17 mouse cellular contexts compared by ENCODE assay signal in the genomic region with DNA sequence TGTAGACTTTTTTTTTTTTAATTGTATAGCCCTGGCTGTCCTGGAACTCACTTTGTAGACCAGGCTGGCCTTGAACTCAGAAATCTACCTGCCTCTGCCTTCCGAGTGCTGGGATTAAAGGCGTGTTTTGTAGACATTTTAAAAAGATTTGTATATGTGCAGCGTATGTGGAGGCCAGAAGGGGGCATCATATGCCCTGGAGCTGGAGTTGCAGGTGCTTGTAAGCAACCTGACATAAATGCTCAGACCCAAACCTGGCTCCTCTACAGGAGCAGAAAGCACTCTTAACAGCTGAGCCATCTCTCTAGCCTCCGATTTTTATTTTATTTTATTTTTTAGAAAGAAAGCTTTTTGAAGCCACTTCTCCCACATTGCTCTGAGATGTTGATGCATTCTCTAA.
A peak's percentile ranks its signal among the peaks of the same experiment; 100 is the strongest.
DNase-seq lines count a peak whose midpoint lies in the region; ATAC-seq and TF ChIP-seq lines count a peak whose summit lies in the region.
"Had no signal": no experiment of that assay in that cellular context is flagged by ENCODE, and none has a peak within 500 bp of the region (broad histone marks: within the 10 kb centered on the region; RNA-seq: fewer than 3 reads in every experiment).

No protein-coding gene starts in this region.

- no peak overlapping the region for H3K4me3 ChIP-seq in forebrain, postnatal 0 days (ENCODE audit: low read depth, low read length)
- no peak overlapping the region for H3K4me3 ChIP-seq in forebrain, embryonic 11.5 days (ENCODE audit: low read depth, low read length)
- H3K4me3 ChIP-seq in liver, embryonic 14.5 days (ENCODE audit: insufficient read depth in 1 of 2, low read depth in 2 of 2, low read length in 2 of 2), result no peak overlapping the region
- H3K4me3 ChIP-seq in liver, embryonic 11.5 days (ENCODE audit: low read depth, low read length), result no peak overlapping the region
- no peak overlapping the region for H3K4me3 ChIP-seq in CH12.LX (replicated peaks in 1 of 3; ENCODE audit: low read depth in 2 of 3, low read length in 2 of 3, poor library complexity in 1 of 3)
- no peak overlapping the region for H3K4me3 ChIP-seq in cortical plate, adult 2 months (ENCODE audit: insufficient read depth, low read length)
- H3K4me3 ChIP-seq: embryonic facial prominence, embryonic 13.5 days; forebrain, embryonic 10.5 days; limb, embryonic 15.5 days; neural tube, embryonic 13.5 days had no signal

- dilution Hi-C loops in CH12.LX (cut with MboI; ENCODE audit: extremely low pct_ligation_motif_present, extremely low pct_unique_long_range_greater_than_20kb, low sequenced_read_pairs), result no loop called here

- no peak overlapping the region for H3K27ac ChIP-seq in forebrain, postnatal 0 days (ENCODE audit: low read depth, low read length)
- H3K27ac ChIP-seq in forebrain, embryonic 11.5 days (ENCODE audit: low read depth, low read length), result no peak overlapping the region
- no peak overlapping the region for H3K27ac ChIP-seq in liver, embryonic 14.5 days
- no peak overlapping the region for H3K27ac ChIP-seq in liver, embryonic 11.5 days (ENCODE audit: low read depth, low read length)
- H3K27ac ChIP-seq in CH12.LX (ENCODE audit: insufficient read depth, low read depth), result no peak overlapping the region
- no peak overlapping the region for H3K27ac ChIP-seq in cortical plate, adult 2 months (ENCODE audit: insufficient read depth, low read length)
- H3K27ac ChIP-seq: embryonic facial prominence, embryonic 13.5 days; limb, embryonic 15.5 days; neural tube, embryonic 13.5 days had no signal

- no peak overlapping the region for H3K4me2 ChIP-seq in forebrain, postnatal 0 days (ENCODE audit: low read depth)
- H3K4me2 ChIP-seq in forebrain, embryonic 11.5 days (ENCODE audit: low read depth, low read length, severe bottlenecking), result no peak overlapping the region
- no peak overlapping the region for H3K4me2 ChIP-seq in liver, embryonic 14.5 days (ENCODE audit: low read depth)
- no peak overlapping the region for H3K4me2 ChIP-seq in liver, embryonic 11.5 days
- H3K4me2 ChIP-seq in CH12.LX (ENCODE audit: insufficient read depth, low read depth, poor library complexity, severe bottlenecking), result no peak overlapping the region
- H3K4me2 ChIP-seq: embryonic facial prominence, embryonic 13.5 days; limb, embryonic 15.5 days; neural tube, embryonic 13.5 days had no signal

- in situ Hi-C loops in CH12.LX (cut with MboI; ENCODE audit: low pct_ligation_motif_present, low pct_unique_long_range_greater_than_20kb, low sequenced_read_pairs), result no loop called here

- WGBS in forebrain, postnatal 0 days, result 80% methylated on average over 4 of the region's 4 CpGs
- WGBS in forebrain, embryonic 11.5 days, result 85% methylated on average over 4 of the region's 4 CpGs
- 70% methylated on average over 4 of the region's 4 CpGs for WGBS in liver, embryonic 14.5 days (ENCODE audit: insufficient replicate concordance)
- 72% methylated on average over 4 of the region's 4 CpGs for WGBS in liver, embryonic 11.5 days

- H3K27me3 ChIP-seq in forebrain, postnatal 0 days (ENCODE audit: insufficient read depth, low read length), result no peaks in the 10 kb centered on the region
- H3K27me3 ChIP-seq in forebrain, embryonic 11.5 days (ENCODE audit: control insufficient read depth, insufficient read depth, low read length), result no peaks in the 10 kb centered on the region
- H3K27me3 ChIP-seq in liver, embryonic 14.5 days (ENCODE audit: control insufficient read depth, insufficient read depth, low read length), result no peaks in the 10 kb centered on the region
- no peaks in the 10 kb centered on the region for H3K27me3 ChIP-seq in liver, embryonic 11.5 days (replicated peaks; ENCODE audit: control insufficient read depth, insufficient read depth, low read length)
- peaks cover 64% of the 10 kb centered on the region for H3K27me3 ChIP-seq in CH12.LX (replicated peaks)
- H3K27me3 ChIP-seq: embryonic facial prominence, embryonic 13.5 days; neural tube, embryonic 13.5 days had no signal

- H3K9ac ChIP-seq in forebrain, postnatal 0 days, result no peak overlapping the region
- H3K9ac ChIP-seq in forebrain, embryonic 11.5 days (ENCODE audit: low read length), result no peak overlapping the region
- no peak overlapping the region for H3K9ac ChIP-seq in liver, embryonic 14.5 days (replicated peaks)
- H3K9ac ChIP-seq in liver, embryonic 11.5 days (ENCODE audit: low read depth, low read length), result no peak overlapping the region
- H3K9ac ChIP-seq in CH12.LX (ENCODE audit: insufficient read depth, low read depth), result no peak overlapping the region
- H3K9ac ChIP-seq: embryonic facial prominence, embryonic 13.5 days; limb, embryonic 15.5 days; neural tube, embryonic 13.5 days had no signal

- H3K79me2 ChIP-seq in CH12.LX (replicated peaks; ENCODE audit: control insufficient read depth, extremely low read depth, insufficient read depth, poor library complexity, severe bottlenecking), result no peaks in the 10 kb centered on the region

- DNase-seq in forebrain, postnatal 0 days, result no peak
- DNase-seq in forebrain, embryonic 11.5 days (ENCODE audit: low spot score), result no peak
- DNase-seq in liver, embryonic 14.5 days (ENCODE audit: low read depth in 3 of 3, low spot score in 3 of 3), result no peak
- DNase-seq in liver, embryonic 11.5 days (ENCODE audit: low spot score), result no peak
- DNase-seq in CH12.LX (ENCODE audit: extremely low read depth), result peak; percentile 6
- DNase-seq in left cerebral cortex, adult 18-20 months (ENCODE audit: low spot score in 2 of 2), result no peak
- no peak for DNase-seq in testis, postnatal 10 days (ENCODE audit: low spot score)
- DNase-seq: adrenal gland, adult 8-10 months; cerebellum, postnatal 36 days; kidney, adult 18-20 months; lung, postnatal 4 days had no signal

- peaks cover 10% of the 10 kb centered on the region; the same call in 1 of the 2 replicates for H3K4me1 ChIP-seq in forebrain, postnatal 0 days (ENCODE audit: insufficient read depth)
- peaks cover 5% of the 10 kb centered on the region for H3K4me1 ChIP-seq in forebrain, embryonic 11.5 days (replicated peaks; ENCODE audit: control insufficient read depth, insufficient read depth, low read length)
- H3K4me1 ChIP-seq in liver, embryonic 14.5 days (replicated peaks; ENCODE audit: control insufficient read depth in 2 of 2, insufficient read depth in 2 of 2, low read length in 1 of 2), result no peaks in the 10 kb centered on the region
- no peaks in the 10 kb centered on the region; the same call in 1 of the 2 replicates for H3K4me1 ChIP-seq in liver, embryonic 11.5 days (replicated peaks; ENCODE audit: control insufficient read depth, insufficient read depth, low read length)
- H3K4me1 ChIP-seq in CH12.LX (ENCODE audit: control insufficient read depth in 1 of 2, insufficient read depth in 2 of 2), result 0 out of 4 replicates have a peak, but pooled peaks cover 0 to 4% of the 10 kb centered on the region in 2 experiments
- H3K4me1 ChIP-seq in cortical plate, adult 2 months (ENCODE audit: control insufficient read depth, insufficient read depth, low read length), result peaks cover 37% of the 10 kb centered on the region
- H3K4me1 ChIP-seq: embryonic facial prominence, embryonic 13.5 days had no signal

- ATAC-seq in forebrain, postnatal 0 days, result no peak
- ATAC-seq in forebrain, embryonic 11.5 days (replicated peaks; ENCODE audit: low FRiP score), result no peak
- ATAC-seq in liver, embryonic 14.5 days (ENCODE audit: insufficient read depth), result no peak
- ATAC-seq in liver, embryonic 11.5 days (replicated peaks; ENCODE audit: low FRiP score), result no peak
- ATAC-seq: midbrain, embryonic 16.5 days had no signal

- no peak for TF ChIP-seq POLR2A in CH12.LX (IDR thresholded peaks at IDR 0.05; ENCODE audit: low read depth, low read length)
- no peak for TF ChIP-seq POLR2A in cortical plate, adult 2 months (IDR thresholded peaks at IDR 0.05; ENCODE audit: extremely low read depth, insufficient read depth, low read length)

- no peaks in the 10 kb centered on the region for H3K9me3 ChIP-seq in forebrain, postnatal 0 days (ENCODE audit: low read length)
- no peaks in the 10 kb centered on the region for H3K9me3 ChIP-seq in forebrain, embryonic 11.5 days (ENCODE audit: control insufficient read depth, low read length)
- H3K9me3 ChIP-seq in liver, embryonic 14.5 days (ENCODE audit: control insufficient read depth, low read length), result no peaks in the 10 kb centered on the region
- no peaks in the 10 kb centered on the region for H3K9me3 ChIP-seq in liver, embryonic 11.5 days (ENCODE audit: control insufficient read depth, low read length)
- no peaks in the 10 kb centered on the region for H3K9me3 ChIP-seq in CH12.LX (replicated peaks; ENCODE audit: low read length)
- H3K9me3 ChIP-seq: embryonic facial prominence, embryonic 13.5 days; forebrain, embryonic 10.5 days; limb, embryonic 15.5 days; neural tube, embryonic 13.5 days had no signal

- TF ChIP-seq EP300 in liver, embryonic 14.5 days (IDR thresholded peaks at IDR 0.05; ENCODE audit: low read depth), result no peak
- no peak for TF ChIP-seq EP300 in CH12.LX (IDR thresholded peaks at IDR 0.05; ENCODE audit: low read length)

- TF ChIP-seq RAD21 in CH12.LX (IDR thresholded peaks at IDR 0.05; ENCODE audit: low read depth, low read length), result peak; percentile 22

- peaks cover 67% of the 10 kb centered on the region for H3K36me3 ChIP-seq in forebrain, postnatal 0 days (ENCODE audit: insufficient read depth)
- no peaks in the 10 kb centered on the region; the same call in 1 of the 2 replicates for H3K36me3 ChIP-seq in forebrain, embryonic 11.5 days (ENCODE audit: control insufficient read depth, insufficient read depth, low read length)
- peaks cover 99% of the 10 kb centered on the region for H3K36me3 ChIP-seq in liver, embryonic 14.5 days (replicated peaks; ENCODE audit: control insufficient read depth, insufficient read depth, low read depth)
- peaks cover 12% of the 10 kb centered on the region; the same call in 1 of the 2 replicates for H3K36me3 ChIP-seq in liver, embryonic 11.5 days (ENCODE audit: control insufficient read depth, insufficient read depth, low read length)
- H3K36me3 ChIP-seq in CH12.LX (replicated peaks in 1 of 2; ENCODE audit: control insufficient read depth in 1 of 2, insufficient read depth in 1 of 2, low read length in 1 of 2), result no peaks in the 10 kb centered on the region
- H3K36me3 ChIP-seq: embryonic facial prominence, embryonic 13.5 days; limb, embryonic 15.5 days had no signal

- peak; percentile 35; the same call in 1 of the 2 replicates for TF ChIP-seq CTCF in forebrain, postnatal 0 days (IDR thresholded peaks at IDR 0.05; ENCODE audit: low read depth)
- TF ChIP-seq CTCF in liver, embryonic 14.5 days (IDR thresholded peaks at IDR 0.05; ENCODE audit: low read depth), result peak; percentile 42; the same call in 1 of the 2 replicates
- TF ChIP-seq CTCF in CH12.LX (conservative IDR thresholded peaks at IDR 0.05 in 1 of 2, IDR thresholded peaks at IDR 0.05 in 1 of 2; ENCODE audit: low read depth in 2 of 2, low read length in 2 of 2), result peak in 1 of 2 experiments; percentile 46; a peak in 2 of 4 replicates
- peak; percentile 28 for TF ChIP-seq CTCF in cortical plate, adult 2 months (IDR thresholded peaks at IDR 0.05; ENCODE audit: extremely low read depth, insufficient read depth, low read length)

TF ChIP-seq in CH12.LX, 34 proteins besides CTCF, POLR2A, EP300 and RAD21 (continues in another document):
- no peak for TF ChIP-seq JUN (IDR thresholded peaks at IDR 0.05; ENCODE audit: insufficient read depth, low read depth, low read length)
- TF ChIP-seq BHLHE40 (IDR thresholded peaks at IDR 0.05; ENCODE audit: low read depth, low read length), result no peak
- TF ChIP-seq NRF1 (IDR thresholded peaks at IDR 0.05; ENCODE audit: low read depth, low read length), result no peak
